18 mouse cellular contexts compared by ENCODE assay signal in the genomic region with DNA sequence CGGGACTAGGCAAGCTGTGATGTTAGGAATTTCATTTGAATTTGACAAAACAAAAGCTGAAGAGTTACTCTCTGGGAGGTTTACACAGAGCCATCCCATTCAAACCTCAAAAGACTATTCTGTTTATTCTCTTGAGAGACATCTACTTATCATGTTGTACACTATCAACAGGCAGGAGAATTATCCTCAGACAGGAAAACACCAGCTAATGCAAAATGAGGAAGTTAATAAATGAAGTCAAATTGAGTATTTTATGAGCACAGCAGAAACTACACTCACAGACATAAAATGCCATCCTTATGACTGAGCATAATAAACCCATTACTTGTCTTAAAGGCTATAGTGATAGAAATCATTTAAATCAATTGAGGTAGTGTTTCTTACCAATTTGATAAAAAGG.
A peak's percentile ranks its signal among the peaks of the same experiment; 100 is the strongest.
DNase-seq lines count a peak whose midpoint lies in the region; ATAC-seq lines count a peak whose summit lies in the region.
"Had no signal": no experiment of that assay in that cellular context is flagged by ENCODE, and none has a peak within 500 bp of the region (broad histone marks: within the 10 kb centered on the region; RNA-seq: fewer than 3 reads in every experiment).

No protein-coding gene starts in this region.

- DNase-seq in A20 (ENCODE audit: low read depth, low spot score) (peak; percentile 41), MEL-GATA-1-ER (ENCODE audit: extremely low read depth, low read depth) (peak; percentile 44)
- DNase-seq in heart, adult 18-20 months = no peak
- DNase-seq in T-cell, adult 2 months (ENCODE audit: low spot score) = no peak
- DNase-seq: adrenal gland, adult 8-10 months; adrenal gland, postnatal 14 days; adrenal gland, postnatal 36 days; cerebellum, adult 11-12 months; cerebellum, adult 2 months; cerebellum, adult 9-10 months; cerebellum, postnatal 10 days; cerebellum, postnatal 25 days had no signal

- ATAC-seq in common myeloid progenitor, adult 5-6 weeks (replicated peaks; ENCODE audit: low read depth, poor library complexity, severe bottlenecking) = peak; percentile 47
- ATAC-seq in megakaryocyte progenitor cell, adult 5-6 weeks (replicated peaks; ENCODE audit: poor library complexity) = peak; percentile 48; the same call in 1 of the 2 replicates
- ATAC-seq in cerebellum, adult (ENCODE audit: insufficient number of reproducible peaks, low FRiP score, low TSS enrichment) = no peak
- ATAC-seq: activated CD4-positive, CD25-positive, alpha-beta regulatory T cell, adult 4 months; forebrain, embryonic 13.5 days; forebrain, embryonic 15.5 days had no signal

Comparison
In these comparisons a context has a peak if more than half of its experiments do, and no peak if none do; other contexts are left out.
1. DNase-seq: peak in A20 (single experiment) and MEL-GATA-1-ER (single experiment); none in heart, adult 18-20 months (0 of 2) and T-cell, adult 2 months (single experiment).